Mouse (Mus musculus) cerebellum, adult 11-12 months (tissue): Measurements from ENCODE around the gene Gm14862.

Experiments used
- DNase-seq: peaks from one replicate; pipeline ENCODE4 v3.0.0; 2022

Gm14862 gene

GRCm38 (mm10) chrX:9222412-9223221 lies 34.1 kb downstream of the Gm14862 start:
- no peak for DNase-seq

- DNase-seq, result no peak
These were observed 35.0 kb downstream of the Gm14862 start for GRCm38 (mm10) chrX:9221736-9222135.

- no peak for DNase-seq
These were observed 35.5 kb downstream of the Gm14862 start for GRCm38 (mm10) chrX:9221206-9221605.

GRCm38 (mm10) chrX:9219570-9219969 lies 37.1 kb downstream of the Gm14862 start:
- no peak for DNase-seq

- no peak for DNase-seq
These were observed 40.5 kb downstream of the Gm14862 start for GRCm38 (mm10) chrX:9216244-9216643.

- no peak for DNase-seq
These were observed 51.6 kb downstream of the Gm14862 start for GRCm38 (mm10) chrX:9205121-9205520.

- peak; percentile 45 for DNase-seq
These were observed 53.8 kb downstream of the Gm14862 start for GRCm38 (mm10) chrX:9202781-9203405.

- DNase-seq, result no peak
These were observed 54.7 kb downstream of the Gm14862 start for GRCm38 (mm10) chrX:9201954-9202353.
